22 mouse cellular contexts compared by ENCODE assay signal in the genomic region with DNA sequence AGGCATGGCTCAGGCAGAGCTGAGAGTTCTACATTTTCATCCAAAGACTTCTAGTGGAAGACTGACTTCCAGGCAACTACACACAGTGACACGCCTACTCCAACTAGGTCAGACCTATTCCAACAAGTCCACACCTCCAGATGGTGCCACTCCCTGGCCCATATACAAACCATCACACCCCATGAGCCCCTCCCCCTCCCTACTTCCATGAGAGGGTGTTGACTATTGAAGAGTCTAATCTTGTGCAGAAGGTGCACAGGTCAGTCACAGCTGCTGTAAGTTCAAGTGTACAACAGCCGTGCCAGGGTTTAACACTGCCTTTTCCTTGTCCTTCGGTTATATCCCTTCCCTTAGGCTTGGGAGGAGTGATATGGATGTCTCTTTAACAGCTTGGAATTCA.
A peak's percentile ranks its signal among the peaks of the same experiment; 100 is the strongest.
DNase-seq lines count a peak whose midpoint lies in the region; ATAC-seq lines count a peak whose summit lies in the region.
"Had no signal": no experiment of that assay in that cellular context is flagged by ENCODE, and none has a peak within 500 bp of the region (broad histone marks: within the 10 kb centered on the region; RNA-seq: fewer than 3 reads in every experiment).

No protein-coding gene starts in this region.

- no peaks in the 10 kb centered on the region for H3K36me3 ChIP-seq in embryonic facial prominence, embryonic 14.5 days (ENCODE audit: control insufficient read depth, insufficient read depth, low read length)
- no peaks in the 10 kb centered on the region for H3K36me3 ChIP-seq in embryonic facial prominence, embryonic 10.5 days (replicated peaks)
- no peaks in the 10 kb centered on the region for H3K36me3 ChIP-seq in limb, embryonic 13.5 days
- no peaks in the 10 kb centered on the region for H3K36me3 ChIP-seq in limb, embryonic 10.5 days
- no peaks in the 10 kb centered on the region for H3K36me3 ChIP-seq in intestine, embryonic 15.5 days
- no peaks in the 10 kb centered on the region for H3K36me3 ChIP-seq in stomach, embryonic 14.5 days (ENCODE audit: control insufficient read depth, insufficient read depth, low read length)
- H3K36me3 ChIP-seq: forebrain, embryonic 10.5 days; heart, embryonic 12.5 days; kidney, embryonic 15.5 days; midbrain, embryonic 15.5 days had no signal

- DNase-seq in embryonic facial prominence, embryonic 14.5 days (ENCODE audit: low spot score), result peak; percentile 11
- no peak for DNase-seq in embryonic facial prominence, embryonic 10.5 days (ENCODE audit: low spot score)
- no peak for DNase-seq in limb, embryonic 10.5 days (ENCODE audit: low spot score)
- DNase-seq in urinary bladder, postnatal 10 days (ENCODE audit: low spot score), result no peak
- no peak for DNase-seq in layer of hippocampus, postnatal 14 days (ENCODE audit: low spot score in 2 of 2)
- DNase-seq: adrenal gland, postnatal 36 days; cerebellum, adult 9-10 months; gastrocnemius, postnatal 10 days; heart, postnatal 36 days; layer of hippocampus, postnatal 36 days; lung, postnatal 4 days; right cerebral cortex, adult 18-20 months had no signal

- no peak overlapping the region for H3K27ac ChIP-seq in embryonic facial prominence, embryonic 14.5 days (replicated peaks; ENCODE audit: low read depth, low read length)
- no peak overlapping the region for H3K27ac ChIP-seq in embryonic facial prominence, embryonic 10.5 days (replicated peaks)
- H3K27ac ChIP-seq in limb, embryonic 13.5 days, result no peak overlapping the region
- no peak overlapping the region for H3K27ac ChIP-seq in limb, embryonic 10.5 days
- no peak overlapping the region for H3K27ac ChIP-seq in intestine, embryonic 15.5 days
- H3K27ac ChIP-seq in stomach, embryonic 14.5 days (ENCODE audit: low read length), result no peak overlapping the region
- H3K27ac ChIP-seq: forebrain, embryonic 10.5 days; hindbrain, embryonic 14.5 days; kidney, embryonic 15.5 days; midbrain, embryonic 15.5 days had no signal

- no peak overlapping the region for H3K4me2 ChIP-seq in embryonic facial prominence, embryonic 14.5 days (ENCODE audit: low read depth, low read length)
- no peak overlapping the region for H3K4me2 ChIP-seq in limb, embryonic 13.5 days (replicated peaks)
- H3K4me2 ChIP-seq in intestine, embryonic 15.5 days (replicated peaks), result no peak overlapping the region
- H3K4me2 ChIP-seq in stomach, embryonic 14.5 days (replicated peaks; ENCODE audit: low read depth, low read length), result no peak overlapping the region
- H3K4me2 ChIP-seq: heart, embryonic 12.5 days; hindbrain, embryonic 14.5 days; kidney, embryonic 15.5 days; midbrain, embryonic 15.5 days had no signal

- H3K9ac ChIP-seq in embryonic facial prominence, embryonic 14.5 days (ENCODE audit: low read depth, low read length), result no peak overlapping the region
- no peak overlapping the region for H3K9ac ChIP-seq in limb, embryonic 13.5 days
- H3K9ac ChIP-seq in intestine, embryonic 15.5 days, result no peak overlapping the region
- H3K9ac ChIP-seq in stomach, embryonic 14.5 days (replicated peaks; ENCODE audit: low read depth, low read length), result no peak overlapping the region
- H3K9ac ChIP-seq: heart, embryonic 12.5 days; hindbrain, embryonic 14.5 days; kidney, embryonic 15.5 days; midbrain, embryonic 15.5 days had no signal

- H3K9me3 ChIP-seq in embryonic facial prominence, embryonic 14.5 days (ENCODE audit: control insufficient read depth, low read length), result no peaks in the 10 kb centered on the region
- H3K9me3 ChIP-seq in embryonic facial prominence, embryonic 10.5 days, result no peaks in the 10 kb centered on the region
- no peaks in the 10 kb centered on the region for H3K9me3 ChIP-seq in limb, embryonic 13.5 days
- H3K9me3 ChIP-seq in limb, embryonic 10.5 days (replicated peaks), result no peaks in the 10 kb centered on the region
- H3K9me3 ChIP-seq in intestine, embryonic 15.5 days, result no peaks in the 10 kb centered on the region
- no peaks in the 10 kb centered on the region for H3K9me3 ChIP-seq in stomach, embryonic 14.5 days (ENCODE audit: control insufficient read depth, low read depth, low read length)
- H3K9me3 ChIP-seq: forebrain, embryonic 10.5 days; heart, embryonic 12.5 days; kidney, embryonic 15.5 days; midbrain, embryonic 15.5 days had no signal

- 87% methylated on average over 3 of the region's 3 CpGs for WGBS in embryonic facial prominence, embryonic 14.5 days
- 86% methylated on average over 3 of the region's 3 CpGs for WGBS in embryonic facial prominence, embryonic 10.5 days
- WGBS in limb, embryonic 13.5 days, result 77% methylated on average over 3 of the region's 3 CpGs
- 86% methylated on average over 3 of the region's 3 CpGs for WGBS in limb, embryonic 10.5 days
- 78% methylated on average over 3 of the region's 3 CpGs for WGBS in intestine, embryonic 15.5 days
- 55% methylated on average over 3 of the region's 3 CpGs for WGBS in stomach, embryonic 14.5 days

- H3K4me1 ChIP-seq in embryonic facial prominence, embryonic 14.5 days (ENCODE audit: control insufficient read depth, insufficient read depth, low read length), result 0 out of 2 replicates have a peak, but pooled peaks cover 2% of the 10 kb centered on the region
- peaks cover 6% of the 10 kb centered on the region for H3K4me1 ChIP-seq in embryonic facial prominence, embryonic 10.5 days
- no peaks in the 10 kb centered on the region; the same call in 1 of the 2 replicates for H3K4me1 ChIP-seq in limb, embryonic 13.5 days
- no peaks in the 10 kb centered on the region for H3K4me1 ChIP-seq in limb, embryonic 10.5 days
- no peaks in the 10 kb centered on the region for H3K4me1 ChIP-seq in intestine, embryonic 15.5 days (replicated peaks)
- peaks cover 2% of the 10 kb centered on the region for H3K4me1 ChIP-seq in stomach, embryonic 14.5 days (ENCODE audit: control insufficient read depth, insufficient read depth, low read length)
- H3K4me1 ChIP-seq: forebrain, embryonic 10.5 days; midbrain, embryonic 15.5 days had no signal

- H3K4me3 ChIP-seq in embryonic facial prominence, embryonic 14.5 days (ENCODE audit: low read depth, low read length), result no peak overlapping the region
- H3K4me3 ChIP-seq in embryonic facial prominence, embryonic 10.5 days, result no peak overlapping the region
- H3K4me3 ChIP-seq in limb, embryonic 13.5 days, result no peak overlapping the region
- H3K4me3 ChIP-seq in limb, embryonic 10.5 days, result no peak overlapping the region
- no peak overlapping the region for H3K4me3 ChIP-seq in intestine, embryonic 15.5 days (replicated peaks)
- H3K4me3 ChIP-seq in stomach, embryonic 14.5 days (ENCODE audit: low read depth, low read length), result no peak overlapping the region
- H3K4me3 ChIP-seq: forebrain, embryonic 10.5 days; heart, embryonic 12.5 days; kidney, embryonic 15.5 days; midbrain, embryonic 15.5 days had no signal

- ATAC-seq in embryonic facial prominence, embryonic 14.5 days (ENCODE audit: low read depth), result no peak
- peak; percentile 38; the same call in 1 of the 2 replicates for ATAC-seq in limb, embryonic 13.5 days (ENCODE audit: low FRiP score, low read depth)
- ATAC-seq in intestine, embryonic 15.5 days, result peak; percentile 72
- peak; percentile 61; the same call in 1 of the 2 replicates for ATAC-seq in stomach, embryonic 14.5 days (ENCODE audit: insufficient number of reproducible peaks, insufficient read depth, low FRiP score, low read depth)
- ATAC-seq: forebrain, embryonic 16.5 days; inflammation-experienced regulatory T-cells, adult 6 months; midbrain, embryonic 15.5 days had no signal

- H3K27me3 ChIP-seq in embryonic facial prominence, embryonic 14.5 days (replicated peaks; ENCODE audit: control insufficient read depth, insufficient read depth, low read length), result no peaks in the 10 kb centered on the region
- H3K27me3 ChIP-seq in embryonic facial prominence, embryonic 10.5 days (replicated peaks; ENCODE audit: low read depth, poor library complexity, severe bottlenecking), result no peaks in the 10 kb centered on the region
- no peaks in the 10 kb centered on the region for H3K27me3 ChIP-seq in limb, embryonic 13.5 days
- no peaks in the 10 kb centered on the region for H3K27me3 ChIP-seq in limb, embryonic 10.5 days (ENCODE audit: low read depth, poor library complexity, severe bottlenecking)
- no peaks in the 10 kb centered on the region for H3K27me3 ChIP-seq in intestine, embryonic 15.5 days (replicated peaks)
- H3K27me3 ChIP-seq in stomach, embryonic 14.5 days (ENCODE audit: control insufficient read depth, insufficient read depth, low read length), result no peaks in the 10 kb centered on the region
- H3K27me3 ChIP-seq: heart, embryonic 12.5 days; kidney, embryonic 15.5 days; midbrain, embryonic 15.5 days had no signal
